Mouse (Mus musculus) heart, postnatal 0 days (tissue): ENCODE results near the gene Actr8.

Source experiments
- CTCF ChIP-seq: IDR thresholded peaks from 2 replicates; pipeline ENCODE4 v1.5.1; 2016; ENCODE audit warnings: antibody characterized with exemption, control low read depth, low read depth
- EP300 ChIP-seq: IDR thresholded peaks from 2 replicates; pipeline ENCODE4 v1.6.1; 2016; ENCODE audit warnings: antibody characterized with exemption, low read depth

- TF ChIP-seq CTCF (no peak), EP300 (no peak)
Measured at GRCm38 (mm10) chr14:29996000-29996751, 18.0 kb downstream of the Actr8 start.
